Mouse (Mus musculus) hindbrain, embryonic 11.5 days (tissue): ENCODE measurements around the gene Ddx49. TPM values are rescaled to one million over a fixed set of nuclear protein-coding genes. Genes with fewer than 3 reads are reported as not detected.

Experiments
- ATAC-seq: fragments of 200-750 bp; cut with Nextera tagmentation; 2 replicates; pipeline ENCODE4 v1.8.0; 2017; ENCODE audit warnings: mild to moderate bottlenecking, moderate TSS enrichment, moderate library complexity; ENCODE audit not compliant: low FRiP score
- DNase-seq: peaks from one replicate; pipeline ENCODE4 v3.0.0-alpha.2; 2015; ENCODE audit warnings: low spot score
- H3K27ac ChIP-seq: fragments of 300-500 bp; sonication (generic); 2 replicates; pipeline ENCODE4 v1.5.1; 2014; ENCODE audit warnings: mild to moderate bottlenecking, low read depth, low read length
- H3K27me3 ChIP-seq: fragments of 300-500 bp; sonication (generic); 2 replicates; pipeline ENCODE4 v1.6.1; 2014; ENCODE audit warnings: mild to moderate bottlenecking, low read length, moderate library complexity, mixed read lengths; ENCODE audit not compliant: control insufficient read depth, insufficient read depth
- H3K36me3 ChIP-seq: fragments of 300-500 bp; sonication (generic); 2 replicates; pipeline ENCODE4 v1.6.1; 2014; ENCODE audit warnings: mild to moderate bottlenecking, low read length, moderate library complexity, mixed read lengths; ENCODE audit not compliant: control insufficient read depth, insufficient read depth
- H3K4me1 ChIP-seq: fragments of 300-500 bp; sonication (generic); replicated peaks from 2 replicates; pipeline ENCODE4 v1.6.1; 2014; ENCODE audit warnings: low read length, mixed read lengths; ENCODE audit not compliant: control insufficient read depth, insufficient read depth
- H3K4me2 ChIP-seq: fragments of 300-500 bp; sonication (generic); replicated peaks from 2 replicates; pipeline ENCODE4 v1.6.1; 2014; ENCODE audit warnings: mild to moderate bottlenecking, low read depth, low read length
- H3K4me3 ChIP-seq: fragments of 300-500 bp; sonication (generic); 2 replicates; pipeline ENCODE4 v1.5.1; 2014; ENCODE audit warnings: low read depth, low read length
- H3K9ac ChIP-seq: fragments of 300-500 bp; sonication (generic); 2 replicates; pipeline ENCODE4 v1.6.1; 2014; ENCODE audit warnings: low read depth, low read length
- H3K9me3 ChIP-seq: fragments of 300-500 bp; sonication (generic); 2 replicates; pipeline ENCODE4 v1.6.1; 2016; ENCODE audit warnings: low read length; ENCODE audit not compliant: control insufficient read depth
- WGBS: fragments of 180-500 bp; shearing (Covaris S2); extraction: QIAGEN DNeasy Blood & Tissue Kit; methylation state at CpG from one replicate; pipeline ENCODE4 v1.1.7; 2014; 5-methylcytosine and 5-hydroxymethylcytosine counted together
- polyA plus RNA-seq: library from polyadenylated mRNA; unstranded; fragments of >200 nt; fragmentation: Nextera tagmentation; extraction: Ambion mirVana; gene quantifications from 2 replicates; pipeline ENCODE4 v1.2.1, GENCODE M21; 2014

The Ddx49 gene
- polyA plus RNA-seq, 1 experiment from 2014 or later: 50.1 TPM

GRCm38 (mm10) chr8:70282603-70283135 is 19.6 kb downstream of the Ddx49 start, which contains the start of gene Homer3:
Gene Homer3 (plus strand): TSS chr8:70282827.
- H3K27me3 ChIP-seq: no peaks in the 10 kb centered on the region
- H3K36me3 ChIP-seq: peaks cover 13% of the 10 kb centered on the region
- H3K4me3 ChIP-seq: peak within 1 kb of the TSS; percentile 91
- peaks cover 5% of the 10 kb centered on the region; the same call in 1 of the 2 replicates for H3K4me1 ChIP-seq
- H3K27ac ChIP-seq: peak within 1 kb of the TSS; percentile 68; the same call in 1 of the 2 replicates
- peak; percentile 94 for DNase-seq
- WGBS: 1% methylated on average over 33 of the region's 36 CpGs
- peak within 1 kb of the TSS; percentile 98 for H3K9ac ChIP-seq
- no peaks in the 10 kb centered on the region for H3K9me3 ChIP-seq
- peak within 1 kb of the TSS; percentile 83 for H3K4me2 ChIP-seq
- peak; percentile 90 for ATAC-seq

DNA sequence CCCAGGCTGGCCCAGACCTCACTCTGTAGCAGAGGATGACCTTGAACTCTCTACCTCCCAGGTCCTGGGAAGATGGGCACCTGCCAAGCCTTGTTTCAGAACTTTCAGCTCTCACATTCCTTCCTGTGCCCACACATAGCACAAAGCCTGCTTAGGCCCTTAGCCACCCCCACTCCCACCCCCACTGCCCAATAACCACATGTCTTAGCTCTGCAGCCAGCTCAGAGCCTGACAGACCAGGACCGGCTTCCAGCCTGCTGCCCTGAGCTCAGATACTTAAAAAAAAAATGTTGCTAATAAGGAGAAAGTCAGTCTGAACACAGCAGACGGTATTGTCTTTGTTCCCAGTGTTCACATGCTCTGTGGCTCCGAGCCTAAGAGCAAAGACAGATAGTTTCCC is 21.3 kb downstream of the Ddx49 start:
- no peak overlapping the region for H3K27ac ChIP-seq

DNA sequence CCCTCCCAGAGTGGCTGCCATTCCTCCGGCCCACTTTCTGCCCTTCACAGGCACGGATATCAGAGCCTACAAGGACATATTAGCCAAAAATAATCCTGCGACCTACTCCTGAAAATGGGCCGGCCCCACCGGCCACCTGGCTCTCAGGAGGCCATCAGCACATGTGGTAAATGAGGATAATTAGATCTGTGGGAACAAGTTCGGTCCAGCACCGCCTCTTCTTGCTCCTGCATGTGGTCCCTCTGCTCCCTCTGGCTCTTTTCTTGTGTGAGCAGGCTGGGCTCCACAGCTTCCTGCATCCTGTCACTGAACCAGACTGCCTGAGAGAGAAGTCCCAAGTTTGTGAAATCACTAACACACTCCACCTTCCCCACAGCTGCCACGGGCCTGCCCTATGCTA is 23.0 kb downstream of the Ddx49 start:
- no peak for DNase-seq
- no peaks in the 10 kb centered on the region for H3K27me3 ChIP-seq
- WGBS: 70% methylated on average over 8 of the region's 8 CpGs
- no peak overlapping the region for H3K9ac ChIP-seq
- H3K4me3 ChIP-seq: no peak overlapping the region
- H3K36me3 ChIP-seq: no peaks in the 10 kb centered on the region
- H3K4me2 ChIP-seq: no peak overlapping the region
- no peak overlapping the region for H3K27ac ChIP-seq
- H3K9me3 ChIP-seq: no peaks in the 10 kb centered on the region
- 0 out of 2 replicates have a peak, but pooled peaks cover under 1% of the 10 kb centered on the region for H3K4me1 ChIP-seq
- no peak for ATAC-seq

More for the DNA sequence above, 21.3 kb downstream of the Ddx49 start:
- Histone ChIP-seq H3K4me2 (no peak overlapping the region), H3K27me3 (no peaks in the 10 kb centered on the region), H3K9ac (no peak overlapping the region), H3K4me3 (no peak overlapping the region), H3K4me1 (peaks cover 5% of the 10 kb centered on the region; the same call in 1 of the 2 replicates), H3K9me3 (no peaks in the 10 kb centered on the region), H3K36me3 (peaks cover 3% of the 10 kb centered on the region)
- 51% methylated on average over 3 of the region's 3 CpGs for WGBS
- DNase-seq: no peak
- ATAC-seq: no peak

DNA sequence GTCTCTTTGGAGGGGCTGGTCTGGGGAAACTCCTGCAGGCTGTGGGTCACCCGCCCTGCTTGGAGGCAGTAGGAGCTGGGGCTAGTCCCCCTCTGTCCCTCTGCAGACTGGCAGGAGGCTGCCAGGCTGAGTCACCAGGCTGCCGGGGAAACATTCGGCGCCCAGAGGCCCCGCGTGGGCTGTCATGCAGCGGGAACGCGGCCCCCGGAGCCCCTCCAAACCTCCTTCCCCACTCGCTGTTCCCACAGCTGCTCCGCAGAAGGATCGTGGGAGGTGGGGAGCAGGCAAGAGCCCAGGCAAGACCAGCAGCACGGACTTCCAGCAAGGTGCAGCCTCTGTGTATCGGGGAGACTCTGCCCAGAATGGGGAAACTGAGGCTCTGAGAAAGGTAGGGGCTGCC is 24.1 kb downstream of the Ddx49 start:
- ATAC-seq (no peak), DNase-seq (no peak)
- no peaks in the 10 kb centered on the region for H3K36me3 ChIP-seq
- 65% methylated on average over 14 of the region's 15 CpGs for WGBS
- H3K4me3 ChIP-seq: no peak overlapping the region
- H3K9me3 ChIP-seq: no peaks in the 10 kb centered on the region
- H3K27me3 ChIP-seq: no peaks in the 10 kb centered on the region
- no peak overlapping the region for H3K27ac ChIP-seq
- H3K4me1 ChIP-seq: no peaks in the 10 kb centered on the region
- H3K4me2 ChIP-seq: no peak overlapping the region
- H3K9ac ChIP-seq: no peak overlapping the region

DNA sequence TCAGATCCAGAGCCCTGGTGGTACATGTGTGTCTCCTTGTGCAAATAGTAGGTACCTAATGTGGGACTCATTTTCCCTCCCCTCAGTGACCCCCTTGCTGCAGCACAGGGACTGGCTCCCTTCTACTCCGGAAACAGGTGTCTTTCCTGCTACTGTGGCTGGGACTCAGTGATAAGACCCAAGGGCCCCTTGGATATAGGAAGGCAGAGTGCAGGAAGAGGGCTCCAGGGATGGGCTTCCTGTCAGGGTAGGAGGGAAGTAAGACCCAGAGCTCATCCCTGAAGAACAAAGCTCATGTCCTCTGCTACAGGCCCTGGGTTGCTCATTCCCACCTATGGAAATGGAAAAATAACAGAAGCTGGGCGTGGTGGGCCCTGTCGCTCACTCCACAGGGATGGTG is 25.8 kb downstream of the Ddx49 start:
- Histone ChIP-seq H3K27me3 (no peaks in the 10 kb centered on the region), H3K27ac (no peak overlapping the region), H3K9ac (no peak overlapping the region), H3K4me1 (no peaks in the 10 kb centered on the region), H3K36me3 (no peaks in the 10 kb centered on the region), H3K4me2 (no peak overlapping the region), H3K4me3 (no peak overlapping the region), H3K9me3 (no peaks in the 10 kb centered on the region)
- DNase-seq (no peak), ATAC-seq (no peak)
- 89% methylated on average over 3 of the region's 3 CpGs for WGBS

DNA sequence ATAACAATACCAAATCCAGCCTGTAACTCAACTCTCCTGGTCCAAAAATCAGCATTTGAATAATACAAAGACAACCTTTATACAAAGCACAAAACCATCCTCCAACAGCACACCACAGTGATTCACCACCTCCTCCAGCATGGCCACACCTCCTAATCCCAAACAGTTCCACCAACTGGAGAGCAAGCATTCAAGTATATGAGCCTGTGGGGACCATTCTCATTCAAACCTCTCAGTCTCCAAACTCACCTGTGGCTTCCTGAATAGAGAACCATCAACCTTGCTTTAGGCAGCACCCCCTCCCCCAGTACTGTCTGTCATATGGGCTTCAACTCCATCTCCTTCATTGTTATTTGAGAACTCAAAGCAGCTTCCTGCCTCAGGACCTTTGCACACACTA is 27.9 kb downstream of the Ddx49 start:
- H3K27ac ChIP-seq: no peak overlapping the region
- no peaks in the 10 kb centered on the region for H3K27me3 ChIP-seq
- no peak overlapping the region for H3K9ac ChIP-seq
- no peak overlapping the region for H3K4me2 ChIP-seq
- no peak for ATAC-seq
- H3K4me3 ChIP-seq: no peak overlapping the region
- H3K36me3 ChIP-seq: no peaks in the 10 kb centered on the region
- DNase-seq: no peak
- no peaks in the 10 kb centered on the region for H3K4me1 ChIP-seq
- no peaks in the 10 kb centered on the region for H3K9me3 ChIP-seq

- Histone ChIP-seq H3K4me3 (no peak overlapping the region), H3K4me2 (no peak overlapping the region), H3K9ac (no peak overlapping the region), H3K27ac (no peak overlapping the region), H3K36me3 (no peaks in the 10 kb centered on the region), H3K27me3 (no peaks in the 10 kb centered on the region), H3K9me3 (no peaks in the 10 kb centered on the region), H3K4me1 (no peaks in the 10 kb centered on the region)
- 69% methylated on average over 3 of the region's 3 CpGs for WGBS
- ATAC-seq (no peak), DNase-seq (no peak)
These were observed 29.3 kb downstream of the Ddx49 start for GRCm38 (mm10) chr8:70272949-70273348.

GRCm38 (mm10) chr8:70268799-70269565 is 33.3 kb downstream of the Ddx49 start:
- DNase-seq (peak; percentile 42), ATAC-seq (no peak)
- H3K27ac ChIP-seq: no peak overlapping the region
- H3K4me1 ChIP-seq: no peaks in the 10 kb centered on the region
- no peak overlapping the region for H3K4me2 ChIP-seq
- no peak overlapping the region for H3K4me3 ChIP-seq
- peaks cover 6% of the 10 kb centered on the region; the same call in 1 of the 2 replicates for H3K36me3 ChIP-seq
- H3K9me3 ChIP-seq: no peaks in the 10 kb centered on the region
- H3K27me3 ChIP-seq: no peaks in the 10 kb centered on the region
- H3K9ac ChIP-seq: no peak overlapping the region
- 64% methylated on average over 11 of the region's 11 CpGs for WGBS

DNA sequence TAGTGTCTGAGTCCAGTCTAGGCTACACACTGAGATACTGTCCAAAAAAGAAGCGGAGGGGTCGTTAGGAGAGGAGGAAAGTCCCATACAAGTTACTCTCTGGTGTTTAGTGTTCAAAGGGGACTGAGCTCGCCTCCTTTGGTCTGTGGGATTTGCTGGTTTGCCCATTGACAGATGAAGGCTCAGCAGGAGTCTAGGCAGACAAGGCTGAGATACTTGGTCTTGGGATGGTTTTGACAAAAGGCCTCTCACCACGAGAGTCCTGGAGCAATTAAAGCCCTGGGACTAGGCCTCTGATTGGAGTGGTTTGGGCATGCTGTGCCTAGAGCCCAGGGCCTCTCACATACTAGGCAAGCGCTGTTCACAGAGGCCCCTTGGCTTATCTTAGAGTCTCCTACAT is 34.0 kb downstream of the Ddx49 start:
- 53% methylated on average over 5 of the region's 5 CpGs for WGBS
- no peak overlapping the region for H3K4me2 ChIP-seq
- no peak overlapping the region for H3K4me3 ChIP-seq
- DNase-seq (no peak), ATAC-seq (no peak)
- H3K9me3 ChIP-seq: no peaks in the 10 kb centered on the region
- H3K27me3 ChIP-seq: no peaks in the 10 kb centered on the region
- H3K9ac ChIP-seq: no peak overlapping the region
- H3K4me1 ChIP-seq: no peaks in the 10 kb centered on the region
- H3K36me3 ChIP-seq: peaks cover 7% of the 10 kb centered on the region; the same call in 1 of the 2 replicates
- no peak overlapping the region for H3K27ac ChIP-seq
